Mouse (Mus musculus) stomach, embryonic 14.5 days (tissue): ENCODE results near the gene Oxgr1. TPM values are rescaled to one million over a fixed set of nuclear protein-coding genes. Genes with fewer than 3 reads are reported as not detected.

Experiments used
- ATAC-seq: fragments of 200-750 bp; cut with Nextera tagmentation; 2 replicates; pipeline ENCODE4 v1.8.0; 2017; ENCODE audit warnings: low read depth, moderate TSS enrichment; ENCODE audit not compliant: insufficient number of reproducible peaks, insufficient read depth, low FRiP score
- H3K27ac ChIP-seq: fragments of 300-500 bp; sonication (generic); 2 replicates; pipeline ENCODE4 v1.5.1; 2014; ENCODE audit warnings: mild to moderate bottlenecking, low read length, moderate library complexity, mixed read lengths
- H3K27me3 ChIP-seq: fragments of 300-500 bp; sonication (generic); 2 replicates; pipeline ENCODE4 v1.6.1; 2014; ENCODE audit warnings: low read length, control low read depth, mixed read lengths; ENCODE audit not compliant: control insufficient read depth, insufficient read depth
- H3K36me3 ChIP-seq: fragments of 300-500 bp; sonication (generic); 2 replicates; pipeline ENCODE4 v1.6.1; 2014; ENCODE audit warnings: mild to moderate bottlenecking, control low read depth, low read length, moderate library complexity, mixed read lengths; ENCODE audit not compliant: control insufficient read depth, insufficient read depth
- H3K4me1 ChIP-seq: fragments of 300-500 bp; sonication (generic); 2 replicates; pipeline ENCODE4 v1.6.1; 2014; ENCODE audit warnings: low read length, control low read depth, mixed read lengths; ENCODE audit not compliant: control insufficient read depth, insufficient read depth
- H3K4me2 ChIP-seq: fragments of 300-500 bp; sonication (generic); replicated peaks from 2 replicates; pipeline ENCODE4 v1.6.1; 2014; ENCODE audit warnings: low read depth, low read length, control low read depth
- H3K4me3 ChIP-seq: fragments of 300-500 bp; sonication (generic); 2 replicates; pipeline ENCODE4 v1.5.1; 2014; ENCODE audit warnings: low read depth, low read length, control low read depth
- H3K9ac ChIP-seq: fragments of 300-500 bp; sonication (generic); replicated peaks from 2 replicates; pipeline ENCODE4 v1.6.1; 2014; ENCODE audit warnings: low read depth, mild to moderate bottlenecking, control low read depth, low read length, moderate library complexity, mixed read lengths
- H3K9me3 ChIP-seq: fragments of 300-500 bp; sonication (generic); 2 replicates; pipeline ENCODE4 v1.6.1; 2016; ENCODE audit warnings: low read depth, low read length, control low read depth; ENCODE audit not compliant: control insufficient read depth
- WGBS: fragments of 180-500 bp; shearing (Covaris S2); extraction: QIAGEN DNeasy Blood & Tissue Kit; methylation state at CpG from one replicate; pipeline ENCODE4 v1.1.7; 2014; 5-methylcytosine and 5-hydroxymethylcytosine counted together
- polyA plus RNA-seq: library from polyadenylated mRNA; unstranded; fragments of >200 nt; fragmentation: Nextera tagmentation; extraction: Ambion mirVana; gene quantifications from 2 replicates; pipeline ENCODE4 v1.2.1, GENCODE M21; 2014

Gene Oxgr1
- polyA plus RNA-seq = not detected in 2 replicates

- H3K4me1 ChIP-seq = no peaks in the 10 kb centered on the region
- no peak within 1 kb of the TSS for H3K27ac ChIP-seq
- H3K36me3 ChIP-seq = no peaks in the 10 kb centered on the region
- H3K27me3 ChIP-seq = no peaks in the 10 kb centered on the region
- no peak within 1 kb of the TSS for H3K9ac ChIP-seq
- H3K4me2 ChIP-seq = no peak within 1 kb of the TSS
- 86% methylated on average over 17 of the region's 17 CpGs for whole genome bisulfite sequencing
- ATAC-seq = no peak
- no peaks in the 10 kb centered on the region for H3K9me3 ChIP-seq
- H3K4me3 ChIP-seq = no peak within 1 kb of the TSS
Measured at GRCm38 (mm10) chr14:120042187-120042820, at the start of gene Oxgr1. Gene Oxgr1, minus strand, starts transcription at chr14:120042435.

DNA sequence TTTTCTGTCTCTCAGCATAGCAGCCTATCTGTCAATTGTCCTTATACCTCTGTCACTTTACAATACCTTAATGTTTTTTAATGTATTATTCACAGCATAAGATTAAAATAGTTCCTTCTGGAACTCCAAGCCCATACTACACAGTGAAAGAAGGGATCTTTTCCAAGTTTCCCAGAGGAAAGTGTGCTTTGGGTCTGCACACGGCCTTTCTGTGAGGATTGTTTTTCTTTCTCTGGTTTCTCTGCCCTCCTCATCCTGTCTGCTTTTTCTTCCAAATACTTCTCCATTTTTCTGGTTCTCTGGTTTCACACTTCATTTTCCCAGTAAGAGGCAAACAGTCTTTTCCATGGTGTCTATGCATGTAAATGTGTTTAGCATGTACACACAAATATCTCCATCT lies 48.2 kb upstream of the Oxgr1 start:
- WGBS = 32% methylated on average over 1 of the region's 1 CpGs
- no peak overlapping the region for H3K4me3 ChIP-seq
- no peaks in the 10 kb centered on the region for H3K9me3 ChIP-seq
- H3K4me1 ChIP-seq = no peaks in the 10 kb centered on the region
- no peak overlapping the region for H3K4me2 ChIP-seq
- H3K9ac ChIP-seq = no peak overlapping the region
- ATAC-seq = no peak
- H3K36me3 ChIP-seq = no peaks in the 10 kb centered on the region
- H3K27me3 ChIP-seq = no peaks in the 10 kb centered on the region
- H3K27ac ChIP-seq = no peak overlapping the region

DNA sequence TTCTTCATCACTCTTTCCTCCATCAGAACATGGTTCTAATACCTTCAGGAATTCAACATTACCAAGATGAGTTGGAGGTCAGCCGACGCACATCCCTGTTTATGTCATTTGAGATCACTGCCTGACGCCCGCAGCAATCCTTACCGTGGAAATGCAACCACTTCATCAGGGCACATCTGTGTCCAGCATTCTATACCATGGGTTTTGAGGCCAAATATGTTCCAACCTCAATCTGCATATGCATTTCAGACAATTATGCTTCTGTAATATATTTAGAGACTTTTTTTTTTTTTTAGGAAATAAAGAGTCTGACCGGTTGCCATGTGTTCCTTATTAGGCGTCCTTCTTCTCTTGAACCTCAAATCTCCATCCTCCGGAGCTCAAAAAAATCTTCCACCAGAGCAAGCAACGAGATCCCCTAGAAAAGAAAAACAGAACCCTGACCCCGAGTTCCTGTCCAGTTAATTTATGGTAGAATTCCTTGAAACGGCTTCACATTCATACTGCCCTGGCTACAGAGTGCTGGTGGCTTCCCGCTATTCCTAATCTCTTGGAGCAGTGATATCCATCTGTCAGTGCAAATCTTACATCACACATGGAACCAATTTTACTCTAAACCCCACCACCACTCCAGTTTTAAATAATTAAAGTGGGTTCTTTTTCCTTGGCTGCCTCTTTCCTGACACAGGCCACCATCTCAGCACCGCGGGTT lies 47.6 kb upstream of the Oxgr1 start:
- H3K27ac ChIP-seq = no peak overlapping the region
- no peaks in the 10 kb centered on the region for H3K27me3 ChIP-seq
- no peak overlapping the region for H3K4me3 ChIP-seq
- WGBS = 37% methylated on average over 14 of the region's 14 CpGs
- H3K9ac ChIP-seq = no peak overlapping the region
- no peaks in the 10 kb centered on the region for H3K4me1 ChIP-seq
- no peaks in the 10 kb centered on the region for H3K9me3 ChIP-seq
- no peak overlapping the region for H3K4me2 ChIP-seq
- no peaks in the 10 kb centered on the region for H3K36me3 ChIP-seq
- no peak for ATAC-seq

DNA sequence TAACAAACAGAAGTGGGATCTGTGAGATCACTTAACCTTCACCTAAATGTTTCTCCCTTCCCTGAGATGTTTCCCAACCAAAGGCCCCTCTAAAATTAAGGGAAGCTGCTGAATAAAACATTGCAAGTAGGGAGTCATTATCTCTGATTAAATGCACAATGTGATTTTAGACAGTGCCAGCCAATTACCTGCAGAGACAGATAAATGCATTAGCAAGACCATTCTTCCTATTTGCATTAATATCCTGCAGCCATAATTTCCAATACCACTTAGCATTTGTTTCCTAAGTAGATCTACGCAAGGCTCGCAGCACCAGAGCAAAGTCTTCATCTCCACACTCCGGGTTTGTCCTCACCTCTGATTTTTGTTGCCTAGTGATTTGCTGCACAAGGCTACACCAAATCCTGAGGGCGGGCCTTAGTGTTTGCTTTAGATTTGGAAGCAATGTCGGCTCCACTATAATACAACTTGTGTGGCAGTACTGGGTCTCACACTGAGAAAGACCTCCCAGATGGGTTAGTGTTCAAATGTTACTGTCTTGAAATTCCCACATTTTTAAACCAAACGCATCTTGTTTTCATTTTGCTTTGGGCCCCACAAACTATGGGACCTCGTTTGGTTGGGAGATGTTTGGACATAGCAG lies 46.9 kb upstream of the Oxgr1 start:
- Histone ChIP-seq H3K27me3 (no peaks in the 10 kb centered on the region), H3K9me3 (no peaks in the 10 kb centered on the region), H3K36me3 (no peaks in the 10 kb centered on the region), H3K9ac (no peak overlapping the region), H3K4me2 (no peak overlapping the region), H3K27ac (no peak overlapping the region), H3K4me1 (no peaks in the 10 kb centered on the region), H3K4me3 (no peak overlapping the region)
- ATAC-seq = no peak
- 68% methylated on average over 7 of the region's 7 CpGs for WGBS

DNA sequence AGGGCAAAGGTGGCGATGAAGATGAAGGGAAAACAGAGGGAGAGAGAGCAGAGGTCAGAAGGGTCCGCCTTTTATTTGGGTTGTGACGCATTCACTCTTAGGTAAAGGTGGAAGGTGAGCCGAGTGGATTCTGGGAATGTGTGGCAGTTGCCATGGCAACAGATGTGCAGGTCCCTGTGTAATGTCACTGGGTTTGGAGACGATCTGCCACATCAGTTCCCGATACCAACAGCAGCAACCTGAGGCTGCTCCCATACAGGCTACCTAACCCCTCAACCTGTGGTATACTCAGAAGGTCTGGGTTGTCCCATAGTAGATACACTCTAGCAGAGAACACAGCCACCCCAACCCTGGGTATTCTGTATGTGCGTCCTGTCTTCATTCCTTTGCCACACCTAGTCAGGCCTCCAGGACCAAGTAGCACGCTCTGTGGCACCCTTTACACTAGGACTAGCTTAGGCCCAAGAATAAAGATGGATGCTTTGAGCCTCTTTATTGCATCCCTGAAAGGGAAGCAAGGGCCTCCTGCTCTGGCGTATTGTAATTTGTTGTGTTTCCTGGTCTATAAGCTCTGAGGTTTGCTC lies 41.9 kb upstream of the Oxgr1 start:
- Histone ChIP-seq H3K27ac (no peak overlapping the region), H3K4me3 (no peak overlapping the region), H3K27me3 (no peaks in the 10 kb centered on the region), H3K9me3 (no peaks in the 10 kb centered on the region), H3K4me1 (no peaks in the 10 kb centered on the region), H3K4me2 (no peak overlapping the region), H3K36me3 (no peaks in the 10 kb centered on the region), H3K9ac (no peak overlapping the region)
- ATAC-seq = no peak
- WGBS = 75% methylated on average over 9 of the region's 9 CpGs

- ATAC-seq = no peak
- Histone ChIP-seq H3K4me2 (no peak overlapping the region), H3K9ac (no peak overlapping the region), H3K27ac (no peak overlapping the region), H3K36me3 (no peaks in the 10 kb centered on the region), H3K4me3 (no peak overlapping the region), H3K9me3 (no peaks in the 10 kb centered on the region), H3K4me1 (no peaks in the 10 kb centered on the region), H3K27me3 (no peaks in the 10 kb centered on the region)
- 47% methylated on average over 2 of the region's 2 CpGs for WGBS
Measured at GRCm38 (mm10) chr14:120076192-120076591, 34.0 kb upstream of the Oxgr1 start.

- Histone ChIP-seq H3K27ac (no peak overlapping the region), H3K4me2 (no peak overlapping the region), H3K9me3 (no peaks in the 10 kb centered on the region), H3K4me3 (no peak overlapping the region), H3K27me3 (no peaks in the 10 kb centered on the region), H3K4me1 (no peaks in the 10 kb centered on the region), H3K9ac (no peak overlapping the region), H3K36me3 (no peaks in the 10 kb centered on the region)
- ATAC-seq = no peak
- 80% methylated on average over 5 of the region's 5 CpGs for WGBS
Measured at GRCm38 (mm10) chr14:120075746-120076145, 33.5 kb upstream of the Oxgr1 start.

DNA sequence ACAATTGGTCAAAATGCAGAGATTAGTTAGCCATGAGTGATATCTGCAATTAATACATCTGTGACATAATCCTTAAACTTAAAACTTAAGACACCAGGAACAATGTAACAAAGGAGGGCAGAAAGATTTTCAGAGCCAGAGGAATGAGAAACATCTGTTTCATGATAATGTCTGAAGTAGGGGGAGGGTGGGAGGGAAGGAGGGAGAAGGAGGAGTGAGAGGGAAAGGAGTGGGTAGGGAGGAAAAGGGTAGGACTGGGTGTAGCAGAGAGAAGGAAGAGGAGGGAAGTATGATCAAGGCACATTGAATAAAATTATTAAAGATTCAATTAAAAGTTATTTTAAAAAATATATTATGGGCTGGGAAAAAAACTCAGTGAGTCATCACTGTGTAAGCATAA lies 32.0 kb upstream of the Oxgr1 start:
- no peak for ATAC-seq
- Histone ChIP-seq H3K4me3 (no peak overlapping the region), H3K4me2 (no peak overlapping the region), H3K4me1 (no peaks in the 10 kb centered on the region), H3K27me3 (no peaks in the 10 kb centered on the region), H3K27ac (no peak overlapping the region), H3K9ac (no peak overlapping the region), H3K9me3 (no peaks in the 10 kb centered on the region), H3K36me3 (no peaks in the 10 kb centered on the region)
